Mouse (Mus musculus) CH12.LX (cell line): ENCODE data around the gene Srgn. TPM values are rescaled to one million over a fixed set of nuclear protein-coding genes. Genes with fewer than 3 reads are reported as not detected.

Experiments used
- DNase-seq: peaks from one replicate; pipeline ENCODE4 v3.0.0-alpha.2; 2013; ENCODE audit errors: extremely low read depth
- H3K27ac ChIP-seq: 2 replicates; pipeline ENCODE4 v1.5.1; 2012; ENCODE audit warnings: low read depth, mild to moderate bottlenecking, control low read depth, moderate library complexity; ENCODE audit not compliant: insufficient read depth
- H3K27me3 ChIP-seq: replicated peaks from 2 replicates; pipeline ENCODE3; 2012; ENCODE audit warnings: inconsistent platforms
- H3K36me3 ChIP-seq, 2 experiments: replicated peaks in 1 of 2; 2 replicates each; pipeline versions ENCODE3 to v1.6.1; 2012; ENCODE audit warnings: inconsistent platforms in 1 of 2, low read length in 1 of 2, mild to moderate bottlenecking in 1 of 2, mixed read lengths in 1 of 2, moderate library complexity in 1 of 2; ENCODE audit not compliant: control insufficient read depth in 1 of 2, insufficient read depth in 1 of 2
- H3K4me1 ChIP-seq, 2 experiments: 2 replicates each; pipeline ENCODE4 v1.6.1; 2012; ENCODE audit warnings: inconsistent platforms in 1 of 2, moderate library complexity in 1 of 2; ENCODE audit not compliant: insufficient read depth in 2 of 2, control insufficient read depth in 1 of 2
- H3K4me2 ChIP-seq: 2 replicates; pipeline ENCODE4 v1.6.1; 2012; ENCODE audit warnings: low read depth, mild to moderate bottlenecking, control low read depth; ENCODE audit not compliant: poor library complexity, insufficient read depth, severe bottlenecking
- H3K4me3 ChIP-seq, 3 experiments: fragments of 150-350 bp in 1 of 3; sonication (generic) in 1 of 3; replicated peaks in 1 of 3; 2 replicates each; pipeline versions ENCODE3 to v1.5.1; 2011 to 2012; ENCODE audit warnings: low read depth in 2 of 3, low read length in 2 of 3, mild to moderate bottlenecking in 2 of 3, moderate library complexity in 2 of 3, control low read depth in 1 of 3, improper control_type of control experiment in 1 of 3, inconsistent platforms in 1 of 3, mixed read lengths in 1 of 3; ENCODE audit not compliant: poor library complexity in 1 of 3
- H3K79me2 ChIP-seq: replicated peaks from 2 replicates; pipeline ENCODE4 v1.6.1; 2012; ENCODE audit warnings: mild to moderate bottlenecking, moderate library complexity; ENCODE audit not compliant: control insufficient read depth, poor library complexity, insufficient read depth, severe bottlenecking; ENCODE audit errors: extremely low read depth
- H3K9ac ChIP-seq: 2 replicates; pipeline ENCODE4 v1.6.1; 2012; ENCODE audit warnings: low read depth, mild to moderate bottlenecking, control low read depth, moderate library complexity; ENCODE audit not compliant: insufficient read depth
- H3K9me3 ChIP-seq: replicated peaks from 2 replicates; pipeline ENCODE3; 2012; ENCODE audit warnings: low read length, inconsistent platforms, mixed read lengths
- BHLHE40 ChIP-seq: IDR thresholded peaks from 2 replicates; pipeline ENCODE4 v1.6.1; 2011; ENCODE audit warnings: mild to moderate bottlenecking, low read depth, low read length, improper control_type of control experiment
- CHD1 ChIP-seq: IDR thresholded peaks from 2 replicates; pipeline ENCODE4 v1.6.1; 2012; ENCODE audit warnings: low read depth, low read length, improper control_type of control experiment, inconsistent platforms
- CHD2 ChIP-seq: IDR thresholded peaks from 2 replicates; pipeline ENCODE4 v1.6.1; 2011; ENCODE audit warnings: low read length, improper control_type of control experiment
- CTCF ChIP-seq, 2 experiments: IDR thresholded peaks in 1 of 2; conservative IDR thresholded peaks in 1 of 2; 2 replicates each; pipeline ENCODE4 v1.5.1; 2011 to 2012; ENCODE audit warnings: low read depth in 2 of 2, low read length in 2 of 2, improper control_type of control experiment in 1 of 2, inconsistent platforms in 1 of 2, mild to moderate bottlenecking in 1 of 2, moderate library complexity in 1 of 2
- E2F4 ChIP-seq: IDR thresholded peaks from 2 replicates; pipeline ENCODE4 v1.6.1; 2011; ENCODE audit warnings: low read depth, low read length, improper control_type of control experiment; ENCODE audit not compliant: insufficient replicate concordance
- ELF1 ChIP-seq: IDR thresholded peaks from 2 replicates; pipeline ENCODE4 v1.6.1; 2014; ENCODE audit warnings: low read depth, mild to moderate bottlenecking, inconsistent platforms, low read length, improper control_type of control experiment
- EP300 ChIP-seq: IDR thresholded peaks from 2 replicates; pipeline ENCODE4 v1.6.1; 2011; ENCODE audit warnings: low read length, improper control_type of control experiment
- ETS1 ChIP-seq: conservative IDR thresholded peaks from 2 replicates; pipeline ENCODE4 v1.6.1; 2012; ENCODE audit warnings: low read depth, mild to moderate bottlenecking, inconsistent platforms, low read length, improper control_type of control experiment, moderate library complexity
- GABPA ChIP-seq: IDR thresholded peaks from 2 replicates; pipeline ENCODE4 v1.6.1; 2012; ENCODE audit warnings: low read depth, low read length, improper control_type of control experiment, inconsistent platforms; ENCODE audit not compliant: insufficient replicate concordance
- HCFC1 ChIP-seq: IDR thresholded peaks from 2 replicates; pipeline ENCODE4 v1.6.1; 2012; ENCODE audit warnings: low read depth, mild to moderate bottlenecking, inconsistent platforms, low read length, improper control_type of control experiment
- IRF4 ChIP-seq: IDR thresholded peaks from 2 replicates; pipeline ENCODE4 v1.6.1; 2014; ENCODE audit warnings: low read depth, mild to moderate bottlenecking, inconsistent platforms, low read length, improper control_type of control experiment
- JUN ChIP-seq: IDR thresholded peaks from 2 replicates; pipeline ENCODE4 v1.6.1; 2011; ENCODE audit warnings: low read depth, mild to moderate bottlenecking, low read length, improper control_type of control experiment, moderate library complexity; ENCODE audit not compliant: insufficient read depth
- JUND ChIP-seq: conservative IDR thresholded peaks from 2 replicates; pipeline ENCODE4 v1.6.1; 2011; ENCODE audit warnings: low read depth, low read length, improper control_type of control experiment
- KAT2A ChIP-seq: IDR thresholded peaks from 2 replicates; pipeline ENCODE4 v1.6.1; 2012; ENCODE audit warnings: low read length, improper control_type of control experiment, inconsistent platforms; ENCODE audit not compliant: insufficient replicate concordance
- MAFK ChIP-seq: IDR thresholded peaks from 2 replicates; pipeline ENCODE4 v1.6.1; 2011; ENCODE audit warnings: low read length, improper control_type of control experiment; ENCODE audit not compliant: insufficient replicate concordance
- MAX ChIP-seq: IDR thresholded peaks from 2 replicates; pipeline ENCODE4 v1.6.1; 2011; ENCODE audit warnings: low read length, improper control_type of control experiment
- MAZ ChIP-seq: IDR thresholded peaks from 2 replicates; pipeline ENCODE4 v1.6.1; 2012; ENCODE audit warnings: low read depth, mild to moderate bottlenecking, inconsistent platforms, low read length, improper control_type of control experiment, moderate library complexity
- MEF2A ChIP-seq: IDR thresholded peaks from 2 replicates; pipeline ENCODE4 v1.6.1; 2014; ENCODE audit warnings: low read depth, mild to moderate bottlenecking, inconsistent platforms, low read length, improper control_type of control experiment, borderline replicate concordance
- MXI1 ChIP-seq: IDR thresholded peaks from 2 replicates; pipeline ENCODE4 v1.6.1; 2011; ENCODE audit warnings: mild to moderate bottlenecking, low read depth, low read length, improper control_type of control experiment
- MYC ChIP-seq: IDR thresholded peaks from 2 replicates; pipeline ENCODE4 v1.6.1; 2011; ENCODE audit warnings: low read depth, mild to moderate bottlenecking, improper control_type of control experiment, low read length
- NELFE ChIP-seq: IDR thresholded peaks from 2 replicates; pipeline ENCODE4 v1.6.1; 2011; ENCODE audit warnings: low read depth, low read length, improper control_type of control experiment
- NRF1 ChIP-seq: IDR thresholded peaks from 2 replicates; pipeline ENCODE4 v1.6.1; 2014; ENCODE audit warnings: low read depth, mild to moderate bottlenecking, inconsistent platforms, low read length, improper control_type of control experiment, moderate library complexity
- PAX5 ChIP-seq: IDR thresholded peaks from 2 replicates; pipeline ENCODE4 v1.6.1; 2012; ENCODE audit warnings: low read length, inconsistent platforms, mixed read lengths
- POLR2A ChIP-seq: IDR thresholded peaks from 2 replicates; pipeline ENCODE4 v1.6.1; 2011; ENCODE audit warnings: low read depth, mild to moderate bottlenecking, improper control_type of control experiment, low read length
- POLR2AphosphoS2 ChIP-seq: IDR thresholded peaks from 2 replicates; pipeline ENCODE4 v1.6.1; 2011; ENCODE audit warnings: low read depth, low read length, improper control_type of control experiment
- RAD21 ChIP-seq: IDR thresholded peaks from 2 replicates; pipeline ENCODE4 v1.6.1; 2011; ENCODE audit warnings: low read depth, mild to moderate bottlenecking, low read length, improper control_type of control experiment, moderate library complexity
- RCOR1 ChIP-seq: conservative IDR thresholded peaks from 2 replicates; pipeline ENCODE4 v1.6.1; 2012; ENCODE audit warnings: low read depth, mild to moderate bottlenecking, inconsistent platforms, low read length, improper control_type of control experiment
- SIN3A ChIP-seq: IDR thresholded peaks from 2 replicates; pipeline ENCODE4 v1.6.1; 2012; ENCODE audit warnings: low read length, improper control_type of control experiment, inconsistent platforms
- SMC3 ChIP-seq: IDR thresholded peaks from 2 replicates; pipeline ENCODE4 v1.6.1; 2011; ENCODE audit warnings: low read depth, low read length, improper control_type of control experiment
- TBP ChIP-seq: conservative IDR thresholded peaks from 2 replicates; pipeline ENCODE4 v1.6.1; 2011; ENCODE audit warnings: low read depth, low read length, improper control_type of control experiment
- TCF12 ChIP-seq: IDR thresholded peaks from 2 replicates; pipeline ENCODE4 v1.6.1; 2014; ENCODE audit warnings: low read depth, mild to moderate bottlenecking, inconsistent platforms, low read length, improper control_type of control experiment
- UBTF ChIP-seq: IDR thresholded peaks from 2 replicates; pipeline ENCODE4 v1.6.1; 2012; ENCODE audit warnings: low read depth, mild to moderate bottlenecking, inconsistent platforms, low read length, improper control_type of control experiment, moderate library complexity
- USF1 ChIP-seq: IDR thresholded peaks from 2 replicates; pipeline ENCODE4 v1.6.1; 2014; ENCODE audit warnings: low read depth, mild to moderate bottlenecking, inconsistent platforms, low read length, improper control_type of control experiment
- USF2 ChIP-seq: conservative IDR thresholded peaks from 2 replicates; pipeline ENCODE4 v1.6.1; 2011; ENCODE audit warnings: low read depth, low read length, improper control_type of control experiment
- ZC3H11A ChIP-seq: IDR thresholded peaks from 2 replicates; pipeline ENCODE4 v1.6.1; 2012; ENCODE audit warnings: low read depth, mild to moderate bottlenecking, inconsistent platforms, low read length, improper control_type of control experiment
- ZKSCAN1 ChIP-seq: IDR thresholded peaks from 2 replicates; pipeline ENCODE4 v1.6.1; 2012; ENCODE audit warnings: low read depth, inconsistent platforms, low read length, improper control_type of control experiment, borderline replicate concordance
- ZMIZ1 ChIP-seq: IDR thresholded peaks from 2 replicates; pipeline ENCODE4 v1.6.1; 2012; ENCODE audit warnings: low read depth, mild to moderate bottlenecking, inconsistent platforms, low read length, improper control_type of control experiment
- ZNF384 ChIP-seq: IDR thresholded peaks from 2 replicates; pipeline ENCODE4 v1.6.1; 2012; ENCODE audit warnings: low read depth, low read length, improper control_type of control experiment, inconsistent platforms
- dilution Hi-C: fragments of 300-500 bp; cut with MboI; formaldehyde crosslinking; loops from 2 replicates; pipeline ENCODE4 v1.14.3; 2020; ENCODE audit warnings: low sequenced_read_pairs; ENCODE audit not compliant: extremely low pct_unique_long_range_greater_than_20kb, extremely low pct_ligation_motif_present
- in situ Hi-C: fragments of 300-500 bp; cut with MboI; formaldehyde crosslinking; loops from 3 replicates; pipeline ENCODE4 v1.14.3; 2019; ENCODE audit warnings: low sequenced_read_pairs, low pct_ligation_motif_present, low pct_unique_long_range_greater_than_20kb, mixed read lengths
- polyA plus RNA-seq: library from polyadenylated mRNA; unstranded; fragments of >175 nt; gene quantifications from 2 replicates; pipeline ENCODE4 v1.2.1, GENCODE M21; 2012; ENCODE audit warnings: low read depth; ENCODE audit not compliant: insufficient read length
- total RNA-seq, 2 experiments: library from RNA; depleted of rRNA; stranded (reverse); fragments of 300-350 nt in 1 of 2; fragments of >200 nt in 1 of 2; gene quantifications; 2 replicates each; pipeline ENCODE4 v1.2.3; 2012 to 2014

Gene Srgn
- total and polyA plus RNA-seq, 3 experiments: 189 to 519 (median 516) TPM

DNA sequence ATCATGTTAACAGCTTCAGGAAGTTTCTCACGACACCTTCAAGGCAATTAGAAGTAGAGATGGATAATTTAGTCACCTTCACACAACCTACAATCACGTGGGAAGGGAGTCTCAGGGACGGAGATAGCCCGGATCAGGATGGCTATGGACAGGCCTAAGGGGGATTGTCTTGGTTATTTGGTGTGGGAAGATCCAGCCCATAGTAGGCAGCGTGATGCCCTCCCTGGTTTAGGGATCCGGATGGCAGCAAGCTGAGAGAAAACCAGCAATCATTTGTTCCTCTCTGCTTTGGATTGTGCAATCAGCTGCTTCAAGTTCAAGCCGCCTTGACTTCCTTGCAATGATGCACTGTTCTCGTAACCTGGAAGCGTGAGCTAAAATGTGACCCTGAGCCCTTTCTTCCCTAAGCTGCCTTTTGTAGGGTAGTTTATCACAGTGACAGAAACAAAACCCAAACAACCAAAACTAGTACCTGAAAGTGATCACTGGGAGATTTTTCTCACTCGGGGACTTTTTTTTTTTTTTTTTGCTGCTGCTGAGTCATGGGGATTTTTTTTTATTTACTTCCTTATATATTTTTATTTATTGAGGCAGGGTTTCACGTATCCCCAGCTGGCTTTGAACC is 18.1 kb downstream of the Srgn start:
- H3K4me2 ChIP-seq: peak overlapping the region; percentile 31; the same call in 1 of the 2 replicates
- TF ChIP-seq NRF1 (no peak), KAT2A (no peak), MAX (no peak), UBTF (no peak), MYC (no peak), RAD21 (no peak), SMC3 (no peak), GABPA (no peak), RCOR1 (no peak), SIN3A (no peak), POLR2A (no peak), EP300 (no peak), TCF12 (no peak), BHLHE40 (0 out of 2 replicates have a peak, but pooled peaks have one; percentile 3), JUND (no peak), CHD1 (no peak), MAFK (peak; percentile 80; the same call in 1 of the 2 replicates), CTCF (conservative IDR thresholded peaks at IDR 0.05 in 1 of 2, IDR thresholded peaks at IDR 0.05 in 1 of 2; ENCODE audit: low read depth in 2 of 2, low read length in 2 of 2) (no peak), NELFE (no peak), POLR2AphosphoS2 (no peak), TBP (no peak), JUN (no peak), E2F4 (no peak), ZC3H11A (no peak), MEF2A (peak; percentile 17; the same call in 1 of the 2 replicates), ETS1 (peak; percentile 60; the same call in 1 of the 2 replicates), MAZ (no peak), MXI1 (no peak), USF2 (no peak), IRF4 (0 out of 2 replicates have a peak, but pooled peaks have one; percentile 20), ZNF384 (peak; percentile 92), ZMIZ1 (no peak), CHD2 (no peak), ELF1 (no peak), PAX5 (no peak), ZKSCAN1 (no peak), HCFC1 (no peak), USF1 (no peak)
- H3K79me2 ChIP-seq: peaks cover 27% of the 10 kb centered on the region
- no peak for DNase-seq
- dilution Hi-C loops (no loop called here), in situ Hi-C loops (loop anchor here (5.0 kb wide), 1 partner anchor 33 kb away; no protein-coding TSS in a partner anchor)
- H3K36me3 ChIP-seq: no peaks in the 10 kb centered on the region
- peak overlapping the region; percentile 6 for H3K27ac ChIP-seq
- H3K9me3 ChIP-seq: peaks cover 2% of the 10 kb centered on the region
- H3K4me3 ChIP-seq: no peak overlapping the region
- no peaks in the 10 kb centered on the region for H3K27me3 ChIP-seq
- peaks cover 8 to 65% of the 10 kb centered on the region in 2 experiments for H3K4me1 ChIP-seq
- H3K9ac ChIP-seq: no peak overlapping the region
